Mouse (Mus musculus) gastrocnemius, postnatal 14 days (tissue): ENCODE data around the gene Ric8a. TPM values are rescaled to one million over a fixed set of nuclear protein-coding genes. Genes with fewer than 3 reads are reported as not detected.

Experiments
- DNase-seq: peaks from one replicate; pipeline ENCODE4 v3.0.0; 2021; ENCODE audit warnings: mixed read lengths
- intact Hi-C: fragments of 180-260 bp; cut with DNase I; formaldehyde crosslinking; loops from one replicate; pipeline ENCODE4 v1.15.1; 2025; ENCODE audit warnings: low total_unique reads
- total RNA-seq, 2 experiments: library from RNA; stranded (reverse); gene quantifications; 2 replicates each; pipeline ENCODE4 v1.2.3; 2021

Gene Ric8a
- total RNA-seq, 2 experiments from 2014 or later: 13.9 to 16.2 TPM

GRCm38 (mm10) chr7:140844905-140845665, 11.7 kb upstream of the Ric8a start, which contains the start of gene Scgb1c1:
Gene Scgb1c1 (plus strand): TSS chr7:140845547.
- intact Hi-C loops: loop anchor here (1.0 to 5.0 kb wide), 2 partner anchors 59 to 207 kb away; no protein-coding TSS in a partner anchor

GRCm38 (mm10) chr7:140845683-140846082, 11.1 kb upstream of the Ric8a start:
- DNase-seq: no peak
- intact Hi-C loops: no loop called here

More at GRCm38 (mm10) chr7:140844905-140845665, 11.7 kb upstream of the Ric8a start, which contains the start of gene Scgb1c1:
- peak; percentile 91 for DNase-seq

GRCm38 (mm10) chr7:140846676-140847075, 10.1 kb upstream of the Ric8a start:
- DNase-seq: no peak
- intact Hi-C loops: no loop called here

- DNase-seq: no peak
- intact Hi-C loops: no loop called here
Measured at GRCm38 (mm10) chr7:140847755-140848580, 8.8 kb upstream of the Ric8a start, which contains the start of gene Odf3. Gene Odf3 (plus strand): TSS chr7:140847805.

GRCm38 (mm10) chr7:140848591-140848990, 8.2 kb upstream of the Ric8a start:
- intact Hi-C loops: no loop called here
- no peak for DNase-seq

GRCm38 (mm10) chr7:140851916-140852315, 4.8 kb upstream of the Ric8a start:
- intact Hi-C loops: no loop called here
- DNase-seq: no peak

GRCm38 (mm10) chr7:140853386-140853785, 3.4 kb upstream of the Ric8a start:
- intact Hi-C loops: no loop called here

GRCm38 (mm10) chr7:140854483-140854882, 2.3 kb upstream of the Ric8a start:
- intact Hi-C loops: no loop called here
- no peak for DNase-seq

More at GRCm38 (mm10) chr7:140853386-140853785, 3.4 kb upstream of the Ric8a start:
- DNase-seq: no peak

- intact Hi-C loops: no loop called here
Measured at GRCm38 (mm10) chr7:140855181-140855580, 1.6 kb upstream of the Ric8a start.

GRCm38 (mm10) chr7:140855860-140856784, 635 bp upstream of the Ric8a start, which contains the start of gene Gm45785:
Gene Gm45785 (minus strand): TSS chr7:140856331.
- DNase-seq: peak; percentile 85
- intact Hi-C loops: no loop called here

More at GRCm38 (mm10) chr7:140855181-140855580, 1.6 kb upstream of the Ric8a start:
- no peak for DNase-seq

GRCm38 (mm10) chr7:140857550-140858505, 1.1 kb downstream of the Ric8a start, which contains the start of gene Bet1l:
Gene Bet1l (minus strand): TSS chr7:140857577.
- intact Hi-C loops: no loop called here
- no peak for DNase-seq

GRCm38 (mm10) chr7:140858746-140859145, 2.0 kb downstream of the Ric8a start:
- intact Hi-C loops: no loop called here
- DNase-seq: no peak

- intact Hi-C loops: no loop called here
- no peak for DNase-seq
Measured at GRCm38 (mm10) chr7:140859997-140860396, 3.2 kb downstream of the Ric8a start.

- no peak for DNase-seq
- intact Hi-C loops: no loop called here
Measured at GRCm38 (mm10) chr7:140860728-140861127, 4.0 kb downstream of the Ric8a start.

- intact Hi-C loops: no loop called here
- DNase-seq: no peak
Measured at GRCm38 (mm10) chr7:140864761-140865160, 8.0 kb downstream of the Ric8a start.

- intact Hi-C loops: no loop called here
- no peak for DNase-seq
Measured at GRCm38 (mm10) chr7:140874224-140874623, 17.5 kb downstream of the Ric8a start.

GRCm38 (mm10) chr7:140877364-140877763, 20.6 kb downstream of the Ric8a start:
- no peak for DNase-seq

GRCm38 (mm10) chr7:140879355-140879754, 22.6 kb downstream of the Ric8a start:
- DNase-seq: no peak
- intact Hi-C loops: no loop called here

More at GRCm38 (mm10) chr7:140877364-140877763, 20.6 kb downstream of the Ric8a start:
- intact Hi-C loops: no loop called here
